Mouse (Mus musculus): Measurements from ENCODE around the gene Rbl1. TPM values are rescaled to one million over a fixed set of nuclear protein-coding genes. Genes with fewer than 3 reads are reported as not detected.
A peak's percentile ranks its signal among the peaks of the same experiment; 100 is the strongest.

Gene Rbl1
- total and polyA plus RNA-seq, 3 experiments, result 14.9 to 27.4 (median 21.9) TPM

- dilution Hi-C loops (cut with MboI; ENCODE audit: extremely low pct_ligation_motif_present, extremely low pct_unique_long_range_greater_than_20kb, low sequenced_read_pairs) (no loop called here), in situ Hi-C loops (cut with MboI; ENCODE audit: low pct_ligation_motif_present, low pct_unique_long_range_greater_than_20kb, low sequenced_read_pairs) (loop anchor here (10.0 to 25.0 kb wide), 2 partner anchors 49 to 426 kb away; partner anchors contain the start of genes Blcap and Nnat)
- DNase-seq (ENCODE audit: extremely low read depth), result no peak
- H3K9me3 ChIP-seq (replicated peaks; ENCODE audit: low read length), result peaks cover 8% of the 10 kb centered on the region
- H3K36me3 ChIP-seq (replicated peaks in 1 of 2; ENCODE audit: control insufficient read depth in 1 of 2, insufficient read depth in 1 of 2, low read length in 1 of 2), result no peaks in the 10 kb centered on the region
- TF ChIP-seq RCOR1 (conservative IDR thresholded peaks at IDR 0.05; ENCODE audit: low read depth, low read length) (no peak), TBP (conservative IDR thresholded peaks at IDR 0.05; ENCODE audit: low read depth, low read length) (no peak), CHD1 (IDR thresholded peaks at IDR 0.05; ENCODE audit: low read depth, low read length) (no peak), MEF2A (IDR thresholded peaks at IDR 0.05; ENCODE audit: borderline replicate concordance, low read depth, low read length) (no peak), CTCF (conservative IDR thresholded peaks at IDR 0.05 in 1 of 2, IDR thresholded peaks at IDR 0.05 in 1 of 2; ENCODE audit: low read depth in 2 of 2, low read length in 2 of 2) (no peak), SIN3A (IDR thresholded peaks at IDR 0.05; ENCODE audit: low read length) (no peak), USF2 (conservative IDR thresholded peaks at IDR 0.05; ENCODE audit: low read depth, low read length) (no peak), ETS1 (conservative IDR thresholded peaks at IDR 0.05; ENCODE audit: low read depth, low read length) (no peak), JUND (conservative IDR thresholded peaks at IDR 0.05; ENCODE audit: low read depth, low read length) (no peak), MXI1 (IDR thresholded peaks at IDR 0.05; ENCODE audit: low read depth, low read length) (no peak), E2F4 (IDR thresholded peaks at IDR 0.05; ENCODE audit: insufficient replicate concordance, low read depth, low read length) (no peak), MAFK (IDR thresholded peaks at IDR 0.05; ENCODE audit: insufficient replicate concordance, low read length) (no peak), JUN (IDR thresholded peaks at IDR 0.05; ENCODE audit: insufficient read depth, low read depth, low read length) (no peak)
- H3K4me1 ChIP-seq (ENCODE audit: control insufficient read depth in 1 of 2, insufficient read depth in 2 of 2), result peaks cover 10 to 47% of the 10 kb centered on the region in 2 experiments; a peak in 3 of 4 replicates
- H3K27ac ChIP-seq (ENCODE audit: insufficient read depth, low read depth), result no peak overlapping the region
- H3K79me2 ChIP-seq (replicated peaks; ENCODE audit: control insufficient read depth, extremely low read depth, insufficient read depth, poor library complexity, severe bottlenecking), result peaks cover 25% of the 10 kb centered on the region
- no peak overlapping the region for H3K4me2 ChIP-seq (ENCODE audit: insufficient read depth, low read depth, poor library complexity, severe bottlenecking)
- H3K9ac ChIP-seq (ENCODE audit: insufficient read depth, low read depth), result no peak overlapping the region
- no peaks in the 10 kb centered on the region for H3K27me3 ChIP-seq (replicated peaks)
- H3K4me3 ChIP-seq (replicated peaks in 1 of 3; ENCODE audit: low read depth in 2 of 3, low read length in 2 of 3, poor library complexity in 1 of 3), result no peak overlapping the region
These were observed 68.2 kb downstream of the Rbl1 start for GRCm38 (mm10) chr2:157136176-157136575.

- Histone ChIP-seq H3K9me3 (replicated peaks; ENCODE audit: low read length) (peaks cover 8% of the 10 kb centered on the region), H3K4me3 (replicated peaks in 1 of 3; ENCODE audit: low read depth in 2 of 3, low read length in 2 of 3, poor library complexity in 1 of 3) (no peak overlapping the region), H3K4me2 (ENCODE audit: insufficient read depth, low read depth, poor library complexity, severe bottlenecking) (peak overlapping the region; percentile 79), H3K4me1 (ENCODE audit: control insufficient read depth in 1 of 2, insufficient read depth in 2 of 2) (peaks cover 10 to 47% of the 10 kb centered on the region in 2 experiments; a peak in 3 of 4 replicates), H3K79me2 (replicated peaks; ENCODE audit: control insufficient read depth, extremely low read depth, insufficient read depth, poor library complexity, severe bottlenecking) (peaks cover 26% of the 10 kb centered on the region), H3K9ac (ENCODE audit: insufficient read depth, low read depth) (peak overlapping the region; percentile 16; the same call in 1 of the 2 replicates), H3K36me3 (replicated peaks in 1 of 2; ENCODE audit: control insufficient read depth in 1 of 2, insufficient read depth in 1 of 2, low read length in 1 of 2) (no peaks in the 10 kb centered on the region), H3K27me3 (replicated peaks) (no peaks in the 10 kb centered on the region), H3K27ac (ENCODE audit: insufficient read depth, low read depth) (no peak overlapping the region)
- TF ChIP-seq EP300 (IDR thresholded peaks at IDR 0.05; ENCODE audit: low read length), result 0 out of 2 replicates have a peak, but pooled peaks have one; percentile 4
- TF ChIP-seq CHD1 (IDR thresholded peaks at IDR 0.05; ENCODE audit: low read depth, low read length), result no peak
- peak; percentile 84; the same call in 1 of the 2 replicates for TF ChIP-seq ZNF384 (IDR thresholded peaks at IDR 0.05; ENCODE audit: low read depth, low read length)
- no peak for DNase-seq (ENCODE audit: extremely low read depth)
- in situ Hi-C loops (cut with MboI; ENCODE audit: low pct_ligation_motif_present, low pct_unique_long_range_greater_than_20kb, low sequenced_read_pairs), result loop anchor here (10.0 to 25.0 kb wide), 2 partner anchors 49 to 427 kb away; partner anchors contain the start of genes Blcap and Nnat
- dilution Hi-C loops (cut with MboI; ENCODE audit: extremely low pct_ligation_motif_present, extremely low pct_unique_long_range_greater_than_20kb, low sequenced_read_pairs), result no loop called here
These were observed 68.7 kb downstream of the Rbl1 start for GRCm38 (mm10) chr2:157135529-157136120.

Data from CH12.LX (cell line).